Mouse (Mus musculus): Measurements from ENCODE around the gene Ankrd63.
A peak's percentile ranks its signal among the peaks of the same experiment; 100 is the strongest.

Ankrd63 gene

DNA sequence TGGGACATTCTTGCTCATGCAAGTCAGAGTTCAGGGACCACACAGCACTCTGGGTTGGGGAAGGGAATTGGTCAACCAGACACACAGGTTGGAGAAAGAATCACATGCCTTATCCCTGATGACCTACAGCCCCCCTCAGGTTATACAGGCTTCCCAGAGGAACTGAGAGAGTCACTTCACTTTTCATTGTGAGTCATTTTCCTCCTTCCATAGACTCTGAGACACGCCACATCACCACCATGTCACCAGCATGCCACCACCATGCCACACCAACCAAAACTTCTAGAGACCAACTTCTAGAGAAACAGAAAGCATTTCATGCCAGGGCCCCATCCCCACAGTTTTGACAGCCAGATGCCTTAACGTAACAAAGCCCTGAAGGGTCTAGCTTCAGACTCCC is 23.1 kb upstream of the Ankrd63 start:
- no peak for DNase-seq (ENCODE audit: low spot score)

DNA sequence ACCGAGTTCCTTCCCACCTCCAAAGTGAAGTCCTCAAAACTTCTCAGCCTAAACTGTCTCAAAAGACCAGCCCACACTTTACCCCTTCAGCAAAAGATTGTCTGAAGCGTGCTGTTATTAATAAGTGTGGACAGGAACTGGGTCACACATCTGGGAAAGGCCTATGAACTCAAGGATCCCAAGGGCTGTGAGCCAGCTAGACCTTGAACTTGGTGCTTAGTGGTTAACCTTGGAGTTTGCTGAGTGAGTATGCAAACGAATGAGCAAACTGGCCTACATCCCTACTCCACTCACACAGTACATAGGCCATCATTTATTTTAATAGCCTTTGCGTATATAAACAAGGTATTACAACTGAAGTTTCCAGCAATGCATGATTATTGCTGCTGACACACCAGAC is 21.7 kb upstream of the Ankrd63 start:
- no peak for DNase-seq (ENCODE audit: low spot score)

DNA sequence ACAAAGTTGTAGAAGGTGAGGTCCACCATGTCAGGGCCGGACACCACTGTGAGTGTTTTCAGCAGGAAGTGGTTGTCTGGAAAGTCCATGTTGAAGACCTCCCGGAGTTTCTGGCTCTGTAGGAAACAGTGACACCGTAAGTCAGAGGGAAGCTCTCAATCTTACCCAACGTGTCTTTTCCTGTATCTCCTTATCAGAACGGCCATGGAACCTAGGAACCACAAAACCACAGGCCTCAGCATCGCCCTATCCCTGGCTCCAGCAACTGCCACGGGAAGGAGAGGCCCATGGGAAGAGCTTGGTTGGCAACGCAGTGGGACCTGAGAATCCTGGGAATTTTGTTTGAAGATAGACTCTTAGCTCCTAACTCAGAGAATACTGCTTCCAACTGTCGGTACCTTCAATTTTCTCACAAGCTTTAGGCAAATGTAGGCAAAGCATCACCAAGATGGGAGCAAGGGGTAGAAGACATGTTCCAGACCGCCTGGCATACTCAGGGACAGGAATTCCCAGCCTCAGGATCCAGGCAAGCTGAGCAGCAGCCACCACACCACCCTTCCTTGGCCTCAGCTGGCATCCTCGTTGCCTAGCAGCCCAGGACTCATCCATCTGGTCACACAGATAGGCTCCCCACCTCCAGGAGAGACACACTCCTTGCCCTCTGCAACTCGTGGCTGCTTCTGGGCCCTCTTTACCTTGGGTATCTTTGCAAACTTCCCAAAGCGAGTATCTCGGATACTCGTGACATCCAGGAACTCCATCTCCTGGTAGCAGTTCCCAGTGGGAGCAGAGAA is 20.1 kb upstream of the Ankrd63 start:
- DNase-seq (ENCODE audit: low spot score), result no peak

DNA sequence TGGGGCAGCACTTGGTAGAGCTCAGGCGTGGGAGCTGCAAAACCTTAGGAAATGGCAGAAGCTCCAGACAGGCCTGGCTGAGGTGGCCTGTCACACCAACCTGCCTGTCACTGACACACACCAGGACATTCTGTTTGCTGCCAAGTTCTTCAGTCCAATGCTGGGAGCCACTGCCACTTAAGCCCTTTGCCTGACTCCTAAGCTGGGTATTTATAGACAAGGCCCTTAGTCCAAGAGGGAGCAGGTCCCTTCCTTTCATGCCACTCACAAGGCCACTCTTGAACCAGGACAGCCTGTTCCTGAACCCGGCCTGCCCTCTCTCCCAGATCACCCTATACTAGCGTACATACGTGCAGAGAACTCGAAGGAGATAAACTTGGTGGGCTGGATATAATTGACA is 12.9 kb upstream of the Ankrd63 start:
- DNase-seq (ENCODE audit: low spot score), result no peak

DNA sequence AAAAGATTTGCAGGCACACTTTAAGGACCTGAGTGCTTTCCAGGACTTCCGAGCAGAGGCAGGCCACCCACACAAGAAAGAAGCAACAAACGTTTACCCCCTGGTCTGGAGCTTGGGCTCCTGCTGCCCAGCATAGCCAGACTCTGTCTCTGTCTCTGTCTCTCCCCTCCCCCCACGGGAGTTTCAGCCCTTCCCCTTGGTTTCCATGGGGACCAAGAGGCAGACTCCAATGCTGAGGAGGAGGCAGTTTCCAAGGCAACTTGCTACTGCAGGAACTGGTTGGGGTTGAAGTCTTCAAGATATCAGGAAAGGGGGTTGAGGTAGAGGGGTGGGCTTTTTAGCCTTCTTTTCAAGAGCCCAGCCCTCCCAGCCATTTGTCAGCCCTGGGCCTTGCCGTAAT is 10.5 kb upstream of the Ankrd63 start:
- no peak for DNase-seq (ENCODE audit: low spot score)

DNA sequence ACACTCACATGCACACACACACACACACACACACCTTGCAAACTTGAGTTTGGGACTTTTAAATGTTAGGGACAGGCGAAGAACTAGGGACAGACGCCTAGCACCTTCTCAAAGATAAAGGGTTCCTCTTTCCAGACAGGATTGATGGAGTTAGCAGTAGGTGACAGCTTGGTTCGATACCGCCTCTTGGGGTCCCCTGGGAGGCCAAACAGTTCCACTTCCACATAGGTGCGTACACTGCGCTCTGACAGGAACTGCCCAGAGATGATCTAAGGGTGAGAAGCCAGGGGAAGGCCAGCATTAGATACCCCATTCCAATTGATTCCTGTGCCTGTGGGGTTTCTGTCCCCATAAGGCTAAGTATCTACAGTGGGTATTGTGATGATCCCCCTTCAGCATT is 9.9 kb upstream of the Ankrd63 start:
- no peak for DNase-seq (ENCODE audit: low spot score)

DNA sequence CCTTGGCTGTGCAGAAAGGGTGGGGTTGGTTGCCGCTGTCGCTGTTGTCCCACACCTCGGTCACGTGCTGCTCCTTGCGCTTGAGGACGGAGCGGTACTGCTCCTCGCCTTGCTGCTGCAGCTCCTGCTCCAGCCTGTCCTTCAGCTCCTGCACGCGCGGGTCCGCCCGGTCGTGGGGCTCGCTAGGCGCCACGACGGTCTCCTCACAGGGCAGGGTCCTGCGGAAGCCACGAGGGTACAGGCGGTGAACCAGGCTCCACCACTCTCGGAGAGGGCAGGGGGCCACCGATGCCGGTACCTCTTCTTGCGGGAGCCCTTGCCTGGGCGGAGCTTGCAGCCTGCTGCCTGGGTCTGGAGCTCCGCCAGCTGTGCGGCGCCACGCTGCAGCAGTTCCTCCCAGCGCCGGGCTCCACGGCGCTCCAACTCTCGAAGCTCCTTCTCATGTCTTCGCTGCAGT is 7.3 kb upstream of the Ankrd63 start:
- DNase-seq (ENCODE audit: low spot score), result peak; percentile 46

DNA sequence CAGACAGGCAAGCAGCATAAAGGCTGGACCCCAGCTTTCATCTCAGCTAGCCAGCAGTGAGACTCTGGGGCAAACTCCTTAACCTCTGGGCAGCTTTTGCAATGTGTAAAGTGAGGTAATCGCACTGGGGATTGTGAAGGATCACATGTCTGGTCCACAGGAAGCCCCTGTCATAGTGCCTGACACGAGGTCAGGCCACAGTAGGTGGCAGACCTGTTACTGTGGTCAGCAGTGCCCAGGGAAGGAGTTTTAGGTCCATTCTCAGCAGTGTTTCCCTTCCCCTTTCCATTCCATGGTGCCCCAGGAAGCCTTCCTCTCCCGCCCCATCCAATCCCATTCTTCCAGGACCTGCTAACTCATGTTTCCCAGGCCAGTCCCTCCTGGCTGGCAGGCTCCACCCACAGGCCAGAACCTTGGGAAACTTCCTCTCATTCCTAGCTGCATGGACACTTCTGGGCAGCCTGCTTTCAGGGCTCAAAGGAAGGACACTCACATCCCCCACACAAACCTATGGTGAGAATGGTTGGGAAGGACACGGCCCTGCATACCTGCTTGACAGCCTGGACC is 6.0 kb upstream of the Ankrd63 start:
- DNase-seq (ENCODE audit: low spot score), result no peak

DNA sequence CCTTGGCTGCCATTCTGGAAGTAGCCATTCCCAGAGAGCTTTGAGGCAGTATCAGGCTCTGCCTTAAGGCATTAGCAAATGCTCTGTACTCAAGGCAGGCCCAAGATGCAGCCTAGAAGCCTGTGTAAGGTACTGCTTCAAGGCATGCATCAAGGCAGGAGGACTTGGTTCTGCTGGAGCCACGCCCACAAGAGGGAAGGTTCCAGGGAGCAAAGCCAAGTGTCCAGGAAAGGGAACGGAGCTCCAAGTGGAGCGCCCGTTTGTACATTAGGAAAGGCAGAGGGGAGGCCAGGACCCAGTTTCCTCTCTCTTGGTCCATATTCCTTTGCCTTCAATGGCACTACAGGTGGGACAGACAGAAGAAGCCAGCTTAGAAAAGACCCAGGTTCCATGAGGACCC is 4.7 kb upstream of the Ankrd63 start:
- no peak for DNase-seq (ENCODE audit: low spot score)

DNA sequence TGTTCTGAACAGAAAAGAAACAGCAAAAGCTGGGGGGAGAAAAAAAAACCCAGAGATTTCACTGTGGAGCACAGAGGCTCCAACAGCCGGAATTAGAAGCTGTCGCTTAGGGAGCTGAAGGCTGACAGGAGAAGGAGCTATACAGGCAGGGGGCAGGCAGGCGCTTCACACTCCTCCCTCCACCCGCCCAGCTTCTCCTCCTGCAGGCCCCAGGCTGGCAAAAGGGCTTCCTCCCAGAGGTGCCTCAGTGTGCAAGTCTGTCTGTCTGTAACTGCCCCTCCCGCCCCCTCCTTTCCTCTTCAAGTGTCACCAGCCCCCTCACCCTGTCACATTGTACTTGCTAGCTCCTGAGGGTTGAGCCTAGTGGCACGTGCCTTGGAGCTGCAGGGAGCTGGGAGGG is 2.7 kb upstream of the Ankrd63 start:
- DNase-seq (ENCODE audit: low spot score), result no peak

DNA sequence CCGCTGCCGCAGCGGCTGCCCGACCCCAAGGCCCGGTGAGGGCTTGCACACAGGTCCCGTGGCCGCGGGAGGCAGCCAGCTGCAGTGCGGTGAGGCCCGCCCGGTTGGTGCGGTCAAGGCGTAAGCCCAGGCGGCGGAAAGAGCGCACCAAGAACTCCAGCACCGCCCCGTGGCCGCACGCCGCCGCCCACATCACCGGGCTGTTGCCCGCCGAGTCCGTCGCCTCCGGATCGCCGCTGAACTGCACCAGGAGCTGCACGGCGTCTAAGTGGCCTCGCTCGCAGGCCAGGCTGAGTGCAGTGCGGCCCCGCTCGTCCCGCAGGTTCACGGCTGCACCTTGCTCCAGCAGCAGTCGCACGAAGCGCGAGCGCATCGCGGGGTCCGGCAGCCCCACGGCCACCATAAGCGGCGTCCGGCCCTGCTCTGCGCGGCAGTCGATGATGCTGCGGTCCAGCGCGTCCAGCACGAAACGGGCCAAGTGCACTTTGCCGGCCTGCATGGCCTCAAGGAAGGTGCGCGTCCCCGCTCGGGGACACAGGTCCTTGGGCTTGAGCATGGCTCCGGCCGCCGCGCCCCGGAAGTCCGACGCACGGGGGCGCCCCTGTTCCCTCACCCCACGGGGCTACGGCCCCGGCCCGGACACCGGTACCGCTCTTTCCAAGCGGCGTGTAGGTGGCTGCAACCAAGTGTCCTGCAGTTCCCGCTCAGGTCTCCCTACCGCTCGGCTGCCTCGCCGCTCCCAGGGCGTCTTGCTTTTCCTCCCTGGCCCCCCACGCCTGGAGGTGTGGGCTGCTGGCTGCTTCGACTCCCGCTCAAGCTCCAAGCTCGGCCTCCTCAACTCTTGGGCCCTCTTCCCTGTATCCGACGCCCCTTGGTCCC is 641 bp downstream of the Ankrd63 start:
- peak; percentile 43 for DNase-seq (ENCODE audit: low spot score)

DNA sequence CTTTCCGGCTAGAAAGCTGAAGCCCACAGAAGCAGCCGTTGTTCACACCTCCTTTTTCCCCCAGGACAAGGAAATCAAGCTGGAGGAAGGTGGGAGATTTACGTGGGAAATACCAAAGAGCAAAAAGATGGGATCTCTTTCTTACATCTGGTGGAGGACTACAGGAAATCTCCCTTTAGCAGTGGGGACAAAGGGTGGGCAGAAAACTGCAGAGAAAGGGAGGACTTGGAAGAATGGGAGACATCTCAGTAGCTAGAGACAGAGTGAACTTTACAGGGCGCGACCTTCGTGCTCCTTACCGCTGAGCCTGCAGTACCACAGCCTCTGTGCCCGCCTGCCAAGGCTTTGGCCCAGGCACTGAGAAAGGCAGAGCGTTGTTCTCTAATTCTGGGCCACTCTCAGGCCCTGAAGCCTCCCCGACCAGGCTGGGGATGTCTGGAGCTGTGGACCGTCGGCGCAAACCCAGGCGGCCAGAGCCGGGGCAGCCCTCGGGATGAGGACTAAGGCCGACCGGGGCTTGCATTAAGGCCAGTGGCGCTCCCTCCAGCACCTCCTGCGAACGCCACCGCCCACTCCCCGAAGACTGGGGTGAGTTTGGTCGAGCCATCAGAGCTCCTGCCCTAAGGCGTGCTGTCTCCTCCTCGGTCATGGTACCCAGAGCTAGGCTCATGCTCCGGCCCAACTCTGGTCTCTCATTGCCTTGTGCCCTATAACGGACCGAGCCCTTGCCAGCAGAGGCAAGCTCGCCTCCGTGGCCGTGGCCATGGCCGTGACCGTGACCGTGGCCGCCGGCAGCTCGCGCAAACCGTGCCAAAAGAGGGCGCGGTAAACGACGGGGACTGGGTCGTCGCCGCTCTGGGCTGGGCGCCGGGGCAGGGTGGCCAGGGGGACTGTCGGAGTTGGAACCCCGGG is 1.5 kb downstream of the Ankrd63 start:
- no peak for DNase-seq (ENCODE audit: low spot score)

DNA sequence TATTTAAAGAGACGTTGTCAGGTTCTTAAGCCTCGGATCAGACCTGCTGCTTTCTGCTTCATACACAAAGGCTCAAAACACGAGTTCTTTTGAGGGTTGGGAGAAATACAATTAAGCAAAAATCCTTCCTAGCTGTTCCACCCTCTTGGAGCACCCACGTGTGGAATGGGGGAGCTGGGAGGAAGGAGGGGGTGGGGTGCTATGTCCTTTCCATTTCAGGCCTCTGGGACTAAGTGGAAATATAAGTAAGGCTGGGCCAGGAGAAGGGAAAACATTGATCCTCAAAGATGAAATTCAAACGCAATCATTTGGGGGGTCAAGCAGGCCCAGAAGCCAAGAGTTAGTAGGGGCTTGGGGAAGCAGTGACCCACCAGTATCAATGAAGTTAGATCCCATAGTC is 2.6 kb downstream of the Ankrd63 start:
- no peak for DNase-seq (ENCODE audit: low spot score)

DNA sequence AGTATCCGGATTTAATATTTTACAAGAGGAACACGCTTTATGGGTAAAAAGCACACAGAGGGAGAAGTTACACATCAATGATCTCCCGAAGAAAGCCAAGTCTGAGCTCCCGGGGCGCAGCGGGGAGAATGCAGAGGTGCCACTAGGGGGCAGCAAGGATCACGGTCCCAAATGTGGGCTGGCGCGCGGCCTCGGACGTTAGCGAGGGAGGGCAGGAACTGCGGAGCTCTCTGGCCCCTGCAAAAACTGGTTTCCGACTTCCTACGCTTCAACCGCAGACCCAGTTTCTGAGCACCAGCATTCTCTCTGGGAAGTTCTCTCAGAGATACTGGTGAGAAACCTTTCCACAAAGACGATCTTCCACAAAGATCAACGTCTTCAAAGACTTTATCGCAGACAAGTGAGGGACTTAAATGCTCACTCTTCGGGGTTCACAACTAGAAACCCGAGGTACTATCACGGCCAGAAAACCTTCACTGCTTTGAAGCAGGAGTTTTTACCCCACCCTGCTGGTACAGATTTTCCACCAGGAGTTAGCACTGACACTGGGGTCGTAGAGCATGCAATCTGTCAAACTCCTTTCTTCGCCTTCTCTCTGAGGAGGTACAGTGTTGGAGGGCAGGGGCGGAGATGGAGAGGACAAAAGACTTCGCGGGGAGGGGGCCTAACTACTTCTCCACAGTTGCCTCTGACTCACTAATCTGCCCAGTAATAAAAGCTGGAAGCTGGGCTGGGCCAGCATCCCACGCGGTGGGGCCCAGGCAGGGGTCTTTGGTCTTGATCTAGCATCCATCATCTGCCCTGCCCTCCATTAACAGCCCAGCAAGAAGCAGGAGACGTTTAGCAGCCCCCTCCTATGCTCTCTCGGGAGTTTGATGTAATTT is 3.3 kb downstream of the Ankrd63 start:
- DNase-seq (ENCODE audit: low spot score), result peak; percentile 89

DNA sequence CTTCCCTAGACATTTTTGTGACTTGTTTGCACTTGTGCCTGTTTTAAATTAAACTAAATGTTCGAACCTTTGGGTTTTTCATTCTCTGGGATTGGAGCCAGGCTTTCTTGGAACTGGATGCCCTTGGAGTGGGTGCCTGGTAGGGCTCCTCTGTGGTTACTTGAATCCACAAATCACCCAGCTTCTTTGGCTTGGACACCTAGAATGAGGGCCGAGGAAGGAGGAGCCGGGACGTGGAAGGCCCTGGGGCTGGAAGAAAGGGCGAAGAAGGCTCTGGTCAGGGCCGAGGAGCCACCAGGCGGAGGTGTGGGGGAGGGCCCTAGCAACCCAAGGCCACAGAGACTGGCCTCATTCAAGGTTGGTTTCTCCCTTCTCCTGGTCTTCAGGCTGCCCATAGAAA is 5.8 kb downstream of the Ankrd63 start:
- no peak for DNase-seq (ENCODE audit: low spot score)

DNA sequence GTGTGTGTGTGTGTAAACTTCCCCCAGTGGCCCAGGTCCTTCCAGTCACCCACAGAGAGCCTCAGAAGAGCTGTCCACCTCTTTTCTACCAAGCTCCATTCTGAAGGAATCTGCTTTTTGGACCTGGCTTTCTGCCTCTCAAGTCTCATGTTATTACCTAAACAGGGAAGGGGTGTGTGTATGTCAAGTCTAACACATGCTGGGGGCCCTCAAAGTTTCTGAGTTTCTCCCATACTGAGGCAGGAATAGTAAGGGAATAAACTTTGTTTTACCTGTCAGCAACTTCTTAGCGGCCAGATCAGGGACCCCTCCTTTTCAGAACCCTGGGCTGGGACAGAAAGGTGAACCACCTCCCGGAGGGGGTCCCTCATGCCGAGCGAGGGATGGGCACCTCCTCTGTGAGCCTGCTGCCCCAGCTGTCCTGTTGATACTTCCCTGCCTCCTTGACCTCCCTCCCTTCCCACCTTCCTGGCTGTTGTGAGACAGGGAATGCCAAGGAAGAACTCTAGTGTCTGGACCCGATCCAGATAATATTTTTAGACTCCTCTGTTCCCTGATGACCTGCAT is 6.4 kb downstream of the Ankrd63 start:
- DNase-seq (ENCODE audit: low spot score), result no peak

DNA sequence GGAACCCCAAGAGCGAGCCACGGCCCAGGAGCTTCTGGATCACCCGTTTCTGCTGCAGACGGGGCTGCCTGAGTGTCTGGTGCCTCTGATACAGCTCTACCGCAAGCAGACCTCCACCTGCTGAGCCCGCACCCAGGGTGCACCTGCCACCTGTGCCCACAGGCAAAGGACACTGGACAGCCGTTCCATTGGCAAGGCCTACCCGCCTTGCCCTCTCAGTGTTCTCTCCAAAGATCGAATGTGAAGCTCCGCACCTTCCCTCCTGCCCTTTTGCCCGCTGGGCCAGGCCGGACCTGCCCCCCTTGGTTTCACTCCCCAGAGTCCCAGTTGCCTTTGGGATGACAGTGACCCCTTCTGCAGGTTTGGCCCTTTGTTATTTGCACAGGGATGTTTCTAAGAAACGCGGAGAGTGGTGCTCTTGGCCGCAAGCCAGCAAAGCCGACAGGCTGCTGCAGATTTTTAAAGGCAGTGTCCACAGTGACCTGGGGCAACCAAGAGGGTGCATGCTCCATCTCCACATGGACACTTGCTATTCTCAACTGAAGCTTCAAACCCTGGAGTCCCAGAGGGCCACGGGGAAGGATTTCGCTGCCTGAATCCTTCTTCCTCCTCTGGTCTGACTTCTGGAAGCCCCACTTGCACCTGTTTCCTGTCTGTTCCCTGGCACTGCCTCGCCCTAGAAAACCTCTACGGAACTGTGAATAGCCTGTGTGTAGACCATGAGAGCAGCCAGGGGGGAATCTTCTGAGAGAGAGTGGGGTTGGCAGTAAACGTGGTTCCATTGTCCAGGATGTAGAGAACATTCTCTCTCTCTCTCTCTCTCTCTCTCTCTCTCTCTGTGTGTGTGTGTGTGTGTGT is 7.1 kb downstream of the Ankrd63 start:
- DNase-seq (ENCODE audit: low spot score), result no peak

DNA sequence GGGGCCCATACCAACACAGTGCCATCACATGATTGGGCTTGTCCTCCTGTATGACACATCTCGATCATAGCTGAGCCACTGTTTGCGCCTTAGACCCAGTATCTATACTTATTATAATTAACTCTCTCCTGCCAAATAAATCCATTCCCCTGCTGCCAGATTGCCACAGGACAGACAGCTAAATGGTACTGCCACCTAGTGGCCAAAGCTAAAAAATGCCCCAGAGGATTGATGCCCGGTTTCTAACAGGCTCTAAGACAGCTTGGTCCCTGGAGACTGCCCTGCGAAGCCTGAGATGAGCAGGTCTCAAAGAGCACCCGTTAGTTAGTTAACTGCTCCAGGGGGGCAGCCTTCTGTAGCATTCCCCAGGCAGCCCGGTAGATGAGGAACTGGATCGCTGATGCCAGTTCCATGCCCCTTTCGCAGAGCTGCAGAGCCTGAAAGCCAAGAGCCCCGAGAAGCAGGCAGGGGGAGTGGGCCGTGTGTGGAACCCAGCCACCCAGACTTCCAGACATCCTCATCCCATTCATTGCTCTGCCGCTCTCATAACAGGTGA is 8.0 kb downstream of the Ankrd63 start:
- DNase-seq (ENCODE audit: low spot score), result peak; percentile 53

DNA sequence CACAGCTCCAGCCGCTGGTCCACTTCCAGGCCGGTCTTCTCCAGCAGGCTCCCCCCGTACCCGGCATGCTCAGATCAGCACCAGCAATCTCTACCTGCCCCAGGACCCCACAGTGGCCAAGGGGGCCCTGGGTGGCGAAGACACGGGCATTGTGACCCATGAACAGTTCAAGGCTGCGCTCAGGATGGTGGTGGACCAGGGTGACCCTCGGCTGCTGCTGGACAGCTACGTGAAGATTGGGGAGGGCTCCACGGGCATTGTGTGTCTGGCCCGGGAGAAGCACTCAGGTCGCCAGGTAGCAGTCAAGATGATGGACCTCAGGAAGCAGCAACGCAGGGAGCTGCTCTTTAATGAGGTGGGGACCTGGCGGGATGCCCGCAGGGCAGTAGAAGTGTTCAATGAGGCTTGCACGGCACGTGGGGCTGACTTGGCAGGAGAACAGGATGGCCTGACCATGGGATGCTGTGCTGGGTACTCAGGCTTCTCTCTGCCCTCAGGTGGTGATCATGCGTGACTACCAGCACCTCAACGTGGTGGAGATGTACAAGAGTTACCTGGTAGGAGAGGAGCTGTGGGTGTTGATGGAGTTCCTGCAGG is 10.3 kb downstream of the Ankrd63 start:
- peak; percentile 32 for DNase-seq (ENCODE audit: low spot score)
